Mouse (Mus musculus) limb, embryonic 13.5 days (tissue): ENCODE measurements around the gene Rnf34. TPM values are rescaled to one million over a fixed set of nuclear protein-coding genes. Genes with fewer than 3 reads are reported as not detected.

Experiments used
- ATAC-seq: fragments of 200-750 bp; cut with Nextera tagmentation; 2 replicates; pipeline ENCODE4 v1.8.0; 2017; ENCODE audit warnings: low read depth, moderate number of reproducible peaks, moderate TSS enrichment; ENCODE audit not compliant: low FRiP score
- H3K27ac ChIP-seq: fragments of 300-500 bp; sonication (generic); 2 replicates; pipeline ENCODE4 v1.5.1; 2015; ENCODE audit warnings: inconsistent platforms, mild to moderate bottlenecking, moderate library complexity
- H3K27me3 ChIP-seq: fragments of 300-500 bp; sonication (generic); 2 replicates; pipeline ENCODE4 v1.6.1; 2015; ENCODE audit warnings: mild to moderate bottlenecking, inconsistent platforms
- H3K36me3 ChIP-seq: fragments of 300-500 bp; sonication (generic); 2 replicates; pipeline ENCODE4 v1.6.1; 2015; ENCODE audit warnings: inconsistent platforms, mild to moderate bottlenecking, moderate library complexity
- H3K4me1 ChIP-seq: fragments of 300-500 bp; sonication (generic); 2 replicates; pipeline ENCODE4 v1.6.1; 2015; ENCODE audit warnings: inconsistent platforms
- H3K4me2 ChIP-seq: fragments of 300-500 bp; sonication (generic); replicated peaks from 2 replicates; pipeline ENCODE4 v1.6.1; 2015; ENCODE audit warnings: inconsistent platforms, mild to moderate bottlenecking, moderate library complexity
- H3K4me3 ChIP-seq: fragments of 300-500 bp; sonication (generic); 2 replicates; pipeline ENCODE4 v1.5.1; 2015; ENCODE audit warnings: moderate library complexity, mild to moderate bottlenecking, inconsistent platforms
- H3K9ac ChIP-seq: fragments of 300-500 bp; sonication (generic); 2 replicates; pipeline ENCODE4 v1.6.1; 2015; ENCODE audit warnings: mild to moderate bottlenecking, inconsistent platforms
- H3K9me3 ChIP-seq: fragments of 300-500 bp; sonication (generic); 2 replicates; pipeline ENCODE4 v1.6.1; 2016; ENCODE audit warnings: inconsistent platforms
- WGBS: fragments of 180-500 bp; shearing (Covaris S2); methylation state at CpG from one replicate; pipeline ENCODE4 v1.1.7; 2015; 5-methylcytosine and 5-hydroxymethylcytosine counted together
- polyA plus RNA-seq: library from polyadenylated mRNA; unstranded; fragments of >200 nt; fragmentation: Nextera tagmentation; extraction: Ambion mirVana; gene quantifications from 2 replicates; pipeline ENCODE4 v1.2.1, GENCODE M21; 2015

Gene Rnf34
- polyA plus RNA-seq, 1 experiment from 2014 or later, result 42.4 TPM

- Histone ChIP-seq H3K4me2 (no peak overlapping the region), H3K4me1 (peaks cover 23% of the 10 kb centered on the region), H3K9me3 (no peaks in the 10 kb centered on the region), H3K27me3 (no peaks in the 10 kb centered on the region), H3K36me3 (peaks cover 8% of the 10 kb centered on the region), H3K4me3 (no peak overlapping the region), H3K27ac (no peak overlapping the region), H3K9ac (no peak overlapping the region)
- WGBS, result 93% methylated on average over 6 of the region's 6 CpGs
- no peak for ATAC-seq
Measured at GRCm38 (mm10) chr5:122893270-122893669, 43.4 kb downstream of the Rnf34 start.

- ATAC-seq, result no peak
- WGBS, result 89% methylated on average over 5 of the region's 5 CpGs
- no peak overlapping the region for H3K9ac ChIP-seq
- H3K4me3 ChIP-seq, result no peak overlapping the region
- H3K36me3 ChIP-seq, result 0 out of 2 replicates have a peak, but pooled peaks cover 3% of the 10 kb centered on the region
- H3K27me3 ChIP-seq, result no peaks in the 10 kb centered on the region
- H3K4me1 ChIP-seq, result peaks cover 30% of the 10 kb centered on the region
- no peak overlapping the region for H3K4me2 ChIP-seq
- H3K9me3 ChIP-seq, result no peaks in the 10 kb centered on the region
- no peak overlapping the region for H3K27ac ChIP-seq
Measured at GRCm38 (mm10) chr5:122894007-122894637, 44.3 kb downstream of the Rnf34 start.

- Histone ChIP-seq H3K4me3 (no peak overlapping the region), H3K4me2 (no peak overlapping the region), H3K9ac (no peak overlapping the region), H3K36me3 (0 out of 2 replicates have a peak, but pooled peaks cover 3% of the 10 kb centered on the region), H3K4me1 (peaks cover 30% of the 10 kb centered on the region), H3K27me3 (no peaks in the 10 kb centered on the region), H3K9me3 (no peaks in the 10 kb centered on the region), H3K27ac (no peak overlapping the region)
- 71% methylated on average over 4 of the region's 4 CpGs for WGBS
- ATAC-seq, result no peak
Measured at GRCm38 (mm10) chr5:122894821-122895220, 45.0 kb downstream of the Rnf34 start.

DNA sequence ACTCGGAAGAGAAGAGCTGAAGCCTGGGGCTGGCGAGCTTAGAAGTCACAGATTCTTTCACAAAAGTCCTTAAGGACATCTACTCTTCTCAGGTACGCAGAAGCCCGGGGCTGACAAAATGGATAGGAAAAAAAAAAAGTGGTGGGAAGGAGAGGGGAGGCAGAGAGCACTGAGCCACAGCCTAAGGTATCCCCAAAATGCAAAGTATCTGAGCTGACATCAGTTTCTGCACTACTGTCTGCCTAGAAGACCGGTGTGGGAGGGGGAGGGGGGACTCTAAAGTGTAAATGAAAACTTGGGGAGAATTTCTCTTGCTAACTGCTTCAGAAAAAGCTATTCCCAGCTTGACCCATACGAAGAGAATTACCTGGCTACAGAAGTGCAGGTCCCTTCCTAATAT lies 48.3 kb downstream of the Rnf34 start:
- no peak overlapping the region for H3K27ac ChIP-seq
- H3K9me3 ChIP-seq, result no peaks in the 10 kb centered on the region
- H3K4me3 ChIP-seq, result peak overlapping the region; percentile 92; the same call in 1 of the 2 replicates
- WGBS, result 68% methylated on average over 6 of the region's 6 CpGs
- peaks cover 40% of the 10 kb centered on the region for H3K4me1 ChIP-seq
- no peaks in the 10 kb centered on the region for H3K36me3 ChIP-seq
- peak overlapping the region; percentile 76 for H3K4me2 ChIP-seq
- ATAC-seq, result no peak
- H3K9ac ChIP-seq, result peak overlapping the region; percentile 95; the same call in 1 of the 2 replicates
- no peaks in the 10 kb centered on the region for H3K27me3 ChIP-seq

GRCm38 (mm10) chr5:122898963-122899776 lies 49.3 kb downstream of the Rnf34 start:
- 1% methylated on average over 42 of the region's 45 CpGs for WGBS
- Histone ChIP-seq H3K36me3 (no peaks in the 10 kb centered on the region), H3K4me2 (peak overlapping the region; percentile 76), H3K4me3 (peak overlapping the region; percentile 92), H3K4me1 (peaks cover 40% of the 10 kb centered on the region), H3K27ac (peak overlapping the region; percentile 92), H3K9me3 (no peaks in the 10 kb centered on the region), H3K9ac (peak overlapping the region; percentile 95), H3K27me3 (no peaks in the 10 kb centered on the region)
- no peak for ATAC-seq

GRCm38 (mm10) chr5:122899777-122900557 lies 50.1 kb downstream of the Rnf34 start:
- H3K4me3 ChIP-seq, result peak overlapping the region; percentile 92
- peak; percentile 99 for ATAC-seq
- under 1% methylated on average over 89 of the region's 120 CpGs for WGBS

GRCm38 (mm10) chr5:122900558-122901171 lies 50.8 kb downstream of the Rnf34 start:
- Histone ChIP-seq H3K4me1 (peaks cover 34% of the 10 kb centered on the region), H3K27ac (peak overlapping the region; percentile 81), H3K4me2 (peak overlapping the region; percentile 76), H3K9me3 (no peaks in the 10 kb centered on the region), H3K9ac (peak overlapping the region; percentile 84), H3K27me3 (no peaks in the 10 kb centered on the region), H3K4me3 (peak overlapping the region; percentile 92), H3K36me3 (no peaks in the 10 kb centered on the region)
- ATAC-seq, result no peak
- 1% methylated on average over 33 of the region's 33 CpGs for WGBS

More at GRCm38 (mm10) chr5:122899777-122900557, 50.1 kb downstream of the Rnf34 start:
- Histone ChIP-seq H3K4me1 (peaks cover 40% of the 10 kb centered on the region), H3K27me3 (no peaks in the 10 kb centered on the region), H3K36me3 (no peaks in the 10 kb centered on the region), H3K27ac (peak overlapping the region; percentile 92), H3K9me3 (no peaks in the 10 kb centered on the region), H3K9ac (peak overlapping the region; percentile 95), H3K4me2 (peak overlapping the region; percentile 76)

DNA sequence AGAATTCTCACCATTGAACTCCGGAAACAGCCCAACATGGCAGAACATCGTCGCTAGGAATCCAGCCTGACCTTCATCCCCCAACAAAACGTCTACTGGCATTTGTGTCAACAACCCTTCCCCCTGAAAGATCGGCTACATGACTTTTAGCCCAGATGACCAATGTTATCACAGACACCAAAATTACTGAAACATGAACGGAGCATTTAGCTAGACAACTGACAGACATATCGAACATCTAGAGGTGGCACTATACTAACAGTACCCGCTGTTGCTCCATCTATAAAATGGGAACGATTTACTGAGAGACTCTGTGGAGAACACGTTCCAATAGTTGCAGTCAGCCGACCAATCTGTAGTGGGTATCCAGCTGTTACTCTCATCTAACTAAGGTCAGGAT lies 51.3 kb downstream of the Rnf34 start:
- H3K9me3 ChIP-seq, result no peaks in the 10 kb centered on the region
- peak overlapping the region; percentile 76 for H3K4me2 ChIP-seq
- peak overlapping the region; percentile 92 for H3K4me3 ChIP-seq
- no peaks in the 10 kb centered on the region for H3K27me3 ChIP-seq
- H3K36me3 ChIP-seq, result no peaks in the 10 kb centered on the region
- 48% methylated on average over 11 of the region's 11 CpGs for WGBS
- H3K4me1 ChIP-seq, result peaks cover 34% of the 10 kb centered on the region
- no peak for ATAC-seq
- peak overlapping the region; percentile 81; the same call in 1 of the 2 replicates for H3K27ac ChIP-seq
- peak overlapping the region; percentile 84; the same call in 1 of the 2 replicates for H3K9ac ChIP-seq

GRCm38 (mm10) chr5:122901666-122902065 lies 51.8 kb downstream of the Rnf34 start:
- Histone ChIP-seq H3K4me1 (peaks cover 30% of the 10 kb centered on the region), H3K4me2 (no peak overlapping the region), H3K4me3 (no peak overlapping the region), H3K9ac (no peak overlapping the region), H3K27ac (no peak overlapping the region), H3K9me3 (no peaks in the 10 kb centered on the region), H3K36me3 (no peaks in the 10 kb centered on the region), H3K27me3 (no peaks in the 10 kb centered on the region)
- WGBS, result 43% methylated on average over 3 of the region's 3 CpGs
- ATAC-seq, result no peak

DNA sequence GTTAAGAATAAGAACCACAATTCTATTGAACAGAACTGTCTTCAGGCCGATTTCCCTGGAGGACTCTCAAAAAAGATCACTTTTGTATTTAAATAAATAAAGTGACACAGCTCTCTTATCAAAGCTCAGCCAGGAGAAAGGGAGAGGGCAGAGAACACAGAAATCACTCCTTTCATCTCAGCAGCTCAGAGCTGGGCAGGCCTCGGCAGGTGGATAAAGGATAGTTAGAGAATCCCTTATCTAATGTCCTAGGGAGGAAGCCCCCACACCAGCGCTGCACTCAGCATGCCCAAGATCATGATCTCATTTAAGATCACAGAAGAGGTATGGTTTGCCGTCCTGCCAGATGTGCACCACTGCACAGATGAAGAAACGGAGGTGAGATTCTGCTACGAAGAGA lies 52.4 kb downstream of the Rnf34 start:
- Histone ChIP-seq H3K4me3 (no peak overlapping the region), H3K27me3 (no peaks in the 10 kb centered on the region), H3K36me3 (no peaks in the 10 kb centered on the region), H3K9me3 (no peaks in the 10 kb centered on the region), H3K4me1 (peaks cover 29% of the 10 kb centered on the region), H3K27ac (no peak overlapping the region), H3K4me2 (no peak overlapping the region), H3K9ac (no peak overlapping the region)
- ATAC-seq, result no peak
- 82% methylated on average over 6 of the region's 6 CpGs for WGBS

- H3K27ac ChIP-seq, result no peak overlapping the region
- no peaks in the 10 kb centered on the region for H3K9me3 ChIP-seq
- H3K9ac ChIP-seq, result no peak overlapping the region
- H3K4me1 ChIP-seq, result peaks cover 20% of the 10 kb centered on the region
- no peaks in the 10 kb centered on the region for H3K36me3 ChIP-seq
- H3K4me2 ChIP-seq, result no peak overlapping the region
- no peaks in the 10 kb centered on the region for H3K27me3 ChIP-seq
- no peak overlapping the region for H3K4me3 ChIP-seq
- 60% methylated on average over 5 of the region's 5 CpGs for WGBS
- no peak for ATAC-seq
Measured at GRCm38 (mm10) chr5:122903165-122903564, 53.3 kb downstream of the Rnf34 start.
